Mouse (Mus musculus) right cerebral cortex, postnatal 25 days (tissue): ENCODE measurements at regions not wholly inside any gene's neighbourhood (a gene's known extent, or its start where the extent isn't known, plus 50 kb on each side); places are given as distances from the start of the nearest gene placed in this dataset.

Experiments used
- DNase-seq: peaks from one replicate; pipeline ENCODE4 v3.0.0; 2022

GRCm38 (mm10) chr7:73151586-73152467, 223.5 kb upstream of the Rgma start:
- no peak for DNase-seq

- no peak for DNase-seq
These were observed 221.6 kb upstream of the Rgma start for GRCm38 (mm10) chr7:73153668-73154067.

- DNase-seq, result no peak
These were observed 216.5 kb upstream of the Rgma start for GRCm38 (mm10) chr7:73158833-73159232.

- no peak for DNase-seq
These were observed 214.3 kb upstream of the Rgma start for GRCm38 (mm10) chr7:73160968-73161367.

GRCm38 (mm10) chr7:73163687-73164086, 211.6 kb upstream of the Rgma start:
- no peak for DNase-seq

GRCm38 (mm10) chr7:73165521-73165920, 209.8 kb upstream of the Rgma start:
- no peak for DNase-seq

GRCm38 (mm10) chr7:73169416-73169815, 205.9 kb upstream of the Rgma start:
- no peak for DNase-seq

GRCm38 (mm10) chr7:73172615-73173014, 202.7 kb upstream of the Rgma start:
- DNase-seq, result no peak

- DNase-seq, result no peak
These were observed 191.5 kb upstream of the Rgma start for GRCm38 (mm10) chr7:73183761-73184160.

- no peak for DNase-seq
These were observed 190.9 kb upstream of the Rgma start for GRCm38 (mm10) chr7:73184208-73185070.

- peak; percentile 28 for DNase-seq
These were observed 190.2 kb upstream of the Rgma start for GRCm38 (mm10) chr7:73185071-73185531.

- no peak for DNase-seq
These were observed 189.7 kb upstream of the Rgma start for GRCm38 (mm10) chr7:73185591-73185990.

GRCm38 (mm10) chr7:73186501-73186900, 188.8 kb upstream of the Rgma start:
- peak; percentile 40 for DNase-seq

GRCm38 (mm10) chr7:73191388-73192278, 183.7 kb upstream of the Rgma start:
- DNase-seq, result peak; percentile 9

GRCm38 (mm10) chr7:73192839-73193238, 182.5 kb upstream of the Rgma start:
- DNase-seq, result no peak

GRCm38 (mm10) chr7:73195306-73195705, 180.0 kb upstream of the Rgma start:
- DNase-seq, result no peak

GRCm38 (mm10) chr7:73196851-73197531, 178.3 kb upstream of the Rgma start:
- no peak for DNase-seq

- DNase-seq, result no peak
These were observed 177.2 kb upstream of the Rgma start for GRCm38 (mm10) chr7:73198069-73198468.

- no peak for DNase-seq
These were observed 175.3 kb upstream of the Rgma start for GRCm38 (mm10) chr7:73199967-73200366.

- no peak for DNase-seq
These were observed 174.0 kb upstream of the Rgma start for GRCm38 (mm10) chr7:73201330-73201729.

- no peak for DNase-seq
These were observed 168.1 kb upstream of the Rgma start for GRCm38 (mm10) chr7:73206922-73207811.
